Mouse (Mus musculus): ENCODE results near the gene Serinc3. TPM values are rescaled to one million over a fixed set of nuclear protein-coding genes. Genes with fewer than 3 reads are reported as not detected.
"Not testable (repeated sequence)": the region's sequence is repeated elsewhere in the genome, so short reads cannot be mapped to it uniquely, and the experiment has no call there.

The Serinc3 gene
- polyA plus RNA-seq, 1 experiment, result 344 TPM

DNA sequence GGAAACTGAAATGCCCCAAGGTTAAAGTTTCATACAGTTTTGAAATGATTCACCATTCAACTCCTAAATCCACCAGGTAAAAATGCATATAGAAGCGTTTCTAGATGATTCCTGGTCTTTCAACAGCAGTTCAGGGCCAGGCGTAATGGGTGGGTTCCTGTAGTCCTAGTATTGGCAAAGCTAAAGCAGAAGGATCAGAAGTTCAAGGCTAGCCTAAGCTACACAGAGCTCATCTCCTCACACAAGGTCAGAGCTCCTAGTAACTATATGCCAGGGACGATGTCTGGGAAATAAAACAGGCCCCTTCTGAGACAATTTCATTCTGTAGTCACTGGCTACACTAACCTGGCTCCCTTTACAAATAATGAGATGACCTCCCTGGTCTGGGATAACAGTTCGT lies 13.7 kb downstream of the Serinc3 start:
- DNase-seq (ENCODE audit: low spot score), result no peak

DNA sequence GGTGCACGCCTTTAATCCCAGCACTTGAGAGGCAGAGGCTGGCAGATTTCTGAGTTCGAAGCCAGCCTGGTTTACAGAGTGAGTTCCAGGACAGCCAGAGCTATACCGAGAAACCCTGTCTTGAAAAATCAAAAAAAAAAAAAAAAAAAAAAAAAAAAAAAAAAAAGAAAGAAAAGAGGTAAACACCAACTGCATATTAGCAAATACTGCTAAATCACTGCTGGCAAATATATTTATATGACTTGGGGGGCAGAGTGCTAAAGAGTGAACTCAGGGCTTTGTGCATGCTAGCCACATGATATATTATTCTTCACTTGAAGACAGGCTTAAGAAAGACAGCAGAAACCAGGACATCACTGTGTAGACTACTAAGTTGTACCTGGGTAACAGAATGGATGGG lies 23.5 kb downstream of the Serinc3 start:
- not testable (repeated sequence) for DNase-seq (ENCODE audit: low spot score)

DNA sequence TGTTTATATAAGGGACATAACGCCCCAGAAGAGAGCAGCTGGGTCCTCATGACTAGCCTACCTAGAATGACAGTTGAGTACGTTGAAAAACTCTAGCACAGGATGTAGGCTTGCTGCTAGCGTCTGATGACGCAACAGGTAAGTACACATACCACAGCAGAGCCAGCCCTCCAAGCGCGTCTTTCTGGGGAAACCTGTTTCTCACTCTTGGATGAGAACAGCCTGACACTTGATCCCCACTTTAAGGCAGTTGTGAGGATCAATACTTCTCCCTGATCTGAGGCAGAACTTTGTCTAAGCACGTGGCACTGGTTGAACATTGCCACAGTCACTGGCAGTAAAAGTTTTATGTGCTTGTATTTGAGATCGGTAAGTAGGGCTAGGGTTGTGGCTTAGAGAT lies 24.5 kb downstream of the Serinc3 start:
- no peak for DNase-seq (ENCODE audit: low spot score)

DNA sequence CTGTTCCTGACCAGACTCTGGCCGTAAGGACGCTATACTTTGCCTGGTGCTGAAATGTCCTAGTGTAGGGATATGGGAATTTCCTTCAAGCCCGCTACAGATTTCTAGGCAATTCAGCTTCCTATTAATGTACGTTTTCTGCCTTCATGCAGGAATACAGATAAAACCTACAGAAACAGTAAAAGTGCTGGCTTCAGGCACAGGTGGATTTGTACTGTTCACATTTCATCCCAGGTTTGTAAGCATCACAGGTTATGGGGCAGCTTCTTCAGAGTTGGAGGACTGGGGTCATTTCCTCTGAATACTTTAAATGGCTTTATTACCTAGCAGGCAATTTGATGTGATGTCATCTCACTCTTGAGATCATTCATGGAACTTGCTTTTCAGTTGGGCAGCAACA lies 27.1 kb downstream of the Serinc3 start:
- DNase-seq (ENCODE audit: low spot score), result no peak

DNA sequence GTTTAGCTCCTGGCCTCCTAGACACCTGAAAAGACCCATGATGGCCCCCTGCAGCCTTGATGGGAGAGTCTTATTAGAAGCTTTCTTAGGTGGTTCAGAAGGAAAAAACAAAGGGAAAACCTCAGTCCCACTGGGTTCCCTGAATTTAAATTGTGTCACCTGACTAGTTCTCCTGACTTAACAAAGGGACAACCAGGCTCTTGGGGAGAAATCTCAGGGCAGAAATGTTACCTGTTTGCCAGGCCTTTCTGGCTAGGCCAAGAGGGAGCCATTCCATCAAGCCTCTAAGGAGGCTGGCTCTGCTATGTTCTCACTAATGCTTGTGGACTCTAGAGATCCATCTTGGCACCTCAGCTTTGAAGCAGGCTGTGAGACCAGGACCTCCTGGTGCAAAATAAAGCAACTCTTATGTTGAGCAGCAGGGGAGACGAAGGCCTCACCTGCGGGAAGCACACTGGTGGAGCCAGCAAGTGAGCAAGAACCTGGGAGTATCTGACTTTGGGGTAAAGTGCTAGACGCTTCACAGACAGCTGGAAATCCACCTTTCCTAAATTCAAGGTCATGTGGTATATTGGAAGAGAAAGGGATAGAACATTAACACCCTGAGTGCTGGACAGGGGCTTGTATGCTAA lies 27.6 kb downstream of the Serinc3 start:
- no peak for DNase-seq (ENCODE audit: low spot score)

DNA sequence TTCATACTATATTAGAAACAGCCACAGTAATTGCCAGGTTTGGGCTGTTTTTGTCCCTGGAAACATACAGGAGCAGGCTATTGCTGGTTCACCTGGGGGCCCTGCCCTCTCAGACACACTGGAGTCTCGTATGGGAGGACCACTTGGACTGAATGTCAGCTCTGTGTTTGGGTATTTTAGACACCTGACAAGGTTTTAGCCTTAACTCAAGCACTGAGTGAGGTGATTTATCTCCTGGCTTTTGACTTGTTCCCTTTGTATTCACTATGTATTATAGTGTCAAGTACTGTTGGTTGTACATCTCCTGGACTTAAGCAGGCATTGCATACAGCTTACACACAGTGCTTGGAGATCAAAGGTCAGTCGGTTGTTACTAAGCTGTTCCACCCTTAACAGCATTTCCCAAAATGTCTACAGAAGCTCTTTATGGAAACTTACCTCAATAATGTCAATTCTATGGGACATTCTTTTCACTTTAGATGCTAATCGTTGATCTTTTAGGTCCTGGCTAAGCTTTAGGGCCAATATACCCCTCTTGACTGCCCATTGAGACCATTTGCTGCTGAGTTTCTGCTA lies 28.2 kb downstream of the Serinc3 start:
- DNase-seq (ENCODE audit: low spot score), result no peak

DNA sequence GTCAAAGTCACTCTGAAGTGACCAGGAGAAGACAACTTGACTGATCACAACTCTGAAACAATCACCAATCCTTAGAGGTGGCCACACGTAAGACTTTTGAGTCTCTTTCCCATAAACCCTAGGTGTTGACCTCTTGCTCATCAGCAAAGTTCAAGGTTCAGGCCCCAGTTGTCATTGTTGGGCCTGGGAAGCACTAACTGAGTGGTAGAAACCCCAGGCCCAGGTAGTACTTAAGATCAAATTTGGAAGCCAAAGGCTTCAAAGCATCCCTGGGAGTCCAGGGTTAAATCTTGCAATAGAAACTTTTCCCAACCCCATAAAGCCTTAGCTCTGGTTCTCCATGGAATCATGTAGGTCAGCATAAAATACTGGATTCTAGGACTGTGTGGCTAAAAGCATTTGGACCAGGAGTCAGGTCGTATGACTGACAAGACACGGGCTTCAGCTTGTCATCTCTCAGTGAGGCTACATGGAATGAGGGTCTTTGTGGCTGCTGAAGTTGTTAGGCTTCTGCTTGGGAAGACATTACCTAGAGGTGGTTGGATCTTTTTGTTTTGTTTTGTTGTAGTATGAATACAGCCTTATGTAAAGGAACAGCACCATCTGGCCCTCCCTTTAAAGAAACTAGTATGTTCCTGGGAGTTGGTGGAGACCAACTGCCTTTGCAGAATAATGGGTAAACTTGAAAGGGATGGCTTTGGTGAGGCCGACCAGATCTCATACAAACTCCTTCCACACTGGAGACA lies 28.9 kb downstream of the Serinc3 start:
- DNase-seq (ENCODE audit: low spot score), result no peak

DNA sequence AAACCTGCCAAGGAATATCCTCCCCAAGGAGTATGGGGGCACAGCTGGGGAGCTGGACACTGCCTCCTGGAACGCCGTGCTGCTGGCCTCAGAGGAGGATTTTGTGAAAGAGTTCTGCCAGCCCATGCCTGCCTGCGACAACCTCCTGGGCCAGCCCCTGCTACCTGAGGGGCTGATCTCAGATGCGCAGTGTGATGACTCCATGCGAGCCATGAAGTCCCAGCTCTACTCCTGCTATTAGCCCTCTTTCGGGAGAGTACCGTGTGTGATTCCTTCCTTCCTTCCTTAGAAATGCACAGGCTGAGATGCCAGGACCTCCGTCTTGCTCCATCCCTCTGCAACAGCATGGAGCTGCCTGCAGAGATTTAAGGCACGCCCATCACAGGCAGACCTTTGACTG lies 29.5 kb downstream of the Serinc3 start:
- DNase-seq (ENCODE audit: low spot score), result no peak

DNA sequence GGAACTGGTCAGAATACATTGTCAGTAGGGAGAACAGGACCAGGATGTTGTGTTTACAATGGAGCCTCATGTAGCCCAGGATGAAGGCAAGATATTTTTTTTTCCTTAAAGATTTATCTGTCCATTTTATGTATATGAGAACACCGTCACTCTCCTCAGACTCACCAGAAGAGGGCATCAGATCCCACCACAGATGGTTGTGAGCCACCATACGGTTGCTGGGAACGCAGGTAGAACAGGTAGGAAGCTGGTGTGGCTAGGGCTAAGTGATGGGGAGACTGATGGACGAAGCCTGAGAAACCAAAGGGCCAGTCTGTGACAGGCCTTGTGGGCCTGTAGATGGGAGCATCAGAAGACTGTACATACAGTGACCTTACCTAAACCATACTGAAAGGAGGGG lies 30.9 kb downstream of the Serinc3 start:
- no peak for DNase-seq (ENCODE audit: low spot score)

DNA sequence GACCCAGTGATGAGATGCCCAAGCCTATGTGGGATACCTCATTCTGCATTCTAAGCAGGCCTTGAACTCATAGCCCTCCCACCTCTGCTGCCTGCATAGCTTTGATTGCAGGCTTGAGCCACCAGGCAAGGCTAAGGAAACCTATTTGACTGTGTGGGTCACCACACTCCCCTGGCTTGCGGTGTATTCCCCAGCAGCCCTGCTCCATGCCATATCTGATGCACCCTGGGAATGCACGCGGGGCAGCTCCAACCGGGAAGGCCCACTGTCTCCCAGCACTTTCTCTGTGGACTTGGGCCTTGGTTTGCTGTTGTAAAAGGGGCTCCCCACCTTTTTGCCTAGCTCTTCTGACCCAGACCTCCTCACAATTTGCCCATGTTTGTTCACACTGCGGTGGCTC lies 31.7 kb downstream of the Serinc3 start:
- no peak for DNase-seq (ENCODE audit: low spot score)

DNA sequence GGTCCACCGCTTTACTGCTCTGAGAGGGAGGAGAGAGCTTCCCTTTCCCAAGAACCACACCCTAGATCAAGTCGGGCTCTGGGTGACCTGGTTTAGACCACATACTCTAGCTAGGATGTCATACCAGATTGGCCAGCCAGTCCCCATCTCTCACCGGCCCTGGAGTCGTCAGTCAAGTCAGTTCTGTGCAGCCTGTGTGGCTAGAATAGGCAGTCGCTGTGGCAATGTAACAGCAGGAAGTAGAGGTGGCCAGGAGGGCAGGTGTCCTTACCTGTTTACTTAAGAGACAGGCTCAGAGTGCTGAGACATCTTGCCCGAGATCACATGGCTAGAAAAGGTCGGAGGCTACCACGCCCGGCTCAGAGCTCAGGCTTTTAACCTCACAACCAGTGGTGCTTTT lies 33.8 kb downstream of the Serinc3 start:
- no peak for DNase-seq (ENCODE audit: low spot score)

DNA sequence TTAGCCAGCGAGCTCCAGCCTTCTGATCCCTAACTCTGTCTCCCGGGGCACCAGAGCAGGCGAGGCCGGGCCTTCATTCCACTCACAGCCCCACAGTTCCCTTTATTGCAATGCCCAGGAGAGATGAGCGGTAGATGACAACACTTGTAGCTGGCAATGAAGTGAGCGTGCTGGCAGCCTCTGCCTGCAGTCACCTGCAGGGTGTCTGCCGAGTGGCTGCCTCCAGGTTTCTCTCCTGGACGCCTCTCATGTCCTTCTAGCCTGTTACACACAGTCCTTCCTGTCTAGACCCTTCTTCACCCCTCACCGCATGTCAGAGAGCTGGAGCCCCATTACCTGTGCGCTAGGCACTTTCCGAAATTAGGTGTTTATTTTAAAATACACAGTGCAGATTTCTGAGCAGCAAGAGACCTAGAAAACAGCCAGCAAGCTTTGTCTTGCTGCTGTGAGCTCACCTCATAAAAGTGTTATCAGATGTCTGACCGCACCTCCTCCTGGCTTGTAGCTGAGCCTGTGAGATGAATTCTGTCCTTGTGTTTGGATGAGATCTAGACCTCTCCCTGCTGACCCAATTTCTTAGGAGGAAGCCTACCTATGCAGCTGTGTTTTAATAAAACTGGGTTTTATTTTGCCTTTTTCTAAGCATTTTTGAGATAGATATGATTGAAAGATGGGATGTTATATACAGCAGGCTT lies 35.5 kb downstream of the Serinc3 start:
- no peak for DNase-seq (ENCODE audit: low spot score)

DNA sequence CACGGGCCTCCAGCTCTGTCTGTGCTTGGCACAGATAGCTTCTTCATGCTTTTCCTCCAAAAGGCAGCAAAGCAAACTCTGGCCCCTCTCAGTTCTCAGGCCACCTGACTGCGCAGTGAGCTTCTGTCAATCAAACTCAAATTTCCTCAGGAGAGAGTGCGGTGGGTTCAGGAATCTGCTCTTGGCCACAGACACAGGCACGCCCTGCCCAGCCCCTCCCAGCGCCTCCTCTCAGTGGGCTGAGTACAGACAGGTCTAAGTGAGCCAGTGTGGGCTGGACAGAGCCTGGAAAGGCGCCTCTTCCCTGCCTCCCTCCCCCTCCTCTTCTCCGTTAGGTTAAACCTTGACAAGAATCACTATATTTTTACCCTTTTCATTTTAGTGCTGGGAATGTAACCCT lies 36.9 kb downstream of the Serinc3 start:
- DNase-seq (ENCODE audit: low spot score), result no peak

DNA sequence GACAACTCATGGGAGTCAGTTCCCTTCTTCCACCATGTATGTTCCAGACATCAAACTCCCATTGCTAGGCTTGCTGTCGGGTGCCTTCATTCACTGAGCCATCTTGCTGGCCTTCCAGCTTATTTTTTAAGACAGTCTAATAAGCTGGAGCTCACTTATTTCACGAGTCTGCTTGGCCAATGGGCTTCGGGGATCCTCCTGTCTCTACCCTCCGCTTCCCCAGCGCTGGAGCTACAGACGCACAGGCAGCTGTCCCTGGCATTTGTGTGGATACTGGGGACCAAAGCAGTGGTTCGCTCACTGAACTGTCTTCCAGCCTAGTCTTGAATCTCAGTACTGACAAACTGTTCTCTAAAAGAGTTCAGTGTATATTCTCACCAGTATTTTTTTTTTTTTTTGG lies 38.8 kb downstream of the Serinc3 start:
- DNase-seq (ENCODE audit: low spot score), result no peak

DNA sequence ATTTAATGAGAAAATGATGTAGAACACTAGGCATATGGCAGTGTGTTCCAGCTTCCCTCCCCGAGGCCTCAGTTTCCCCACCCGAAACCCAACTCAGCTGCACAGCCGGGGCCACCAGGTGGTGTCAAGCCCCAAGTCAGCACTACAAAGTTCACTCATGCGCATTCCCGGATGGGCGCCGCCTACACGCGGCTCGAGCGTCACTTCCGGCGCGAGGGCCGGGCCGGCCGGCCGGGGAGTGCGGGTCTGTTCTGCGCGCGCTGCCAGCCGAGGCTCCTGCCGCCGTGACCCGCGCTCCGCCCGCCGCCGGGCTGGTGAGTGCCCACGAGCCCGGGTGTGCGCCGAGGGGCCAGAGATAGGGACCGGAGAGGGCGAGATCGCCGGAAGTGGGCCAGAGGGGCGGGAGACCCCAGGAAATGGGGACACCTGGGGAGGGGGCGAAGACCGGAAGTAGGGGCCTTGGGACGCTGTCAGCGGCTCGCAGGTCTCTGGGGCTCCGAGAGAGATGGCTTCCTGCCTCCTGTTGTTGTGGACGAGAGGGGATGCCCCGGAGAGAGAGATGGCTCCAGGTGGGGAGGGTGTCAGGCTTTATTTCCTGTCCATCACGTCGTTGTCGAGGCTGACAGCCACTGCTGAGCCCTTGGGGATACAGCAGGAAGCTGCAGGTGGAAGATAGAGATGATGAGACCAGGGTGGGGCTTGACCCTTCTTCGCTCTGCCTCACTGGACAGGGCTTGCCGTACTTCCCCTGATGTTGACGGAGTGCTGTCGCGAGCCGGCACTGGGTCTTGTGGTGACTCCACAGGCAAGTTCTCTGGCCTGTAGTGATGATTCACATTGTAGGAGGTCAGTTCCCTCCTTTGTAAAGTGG lies 42.6 kb downstream of the Serinc3 start, which contains the start of gene Ttpal:
TSS of gene Ttpal (plus strand) at position 214 of the 871 bp plus-strand sequence.
- peak; percentile 77 for DNase-seq (ENCODE audit: low spot score)

DNA sequence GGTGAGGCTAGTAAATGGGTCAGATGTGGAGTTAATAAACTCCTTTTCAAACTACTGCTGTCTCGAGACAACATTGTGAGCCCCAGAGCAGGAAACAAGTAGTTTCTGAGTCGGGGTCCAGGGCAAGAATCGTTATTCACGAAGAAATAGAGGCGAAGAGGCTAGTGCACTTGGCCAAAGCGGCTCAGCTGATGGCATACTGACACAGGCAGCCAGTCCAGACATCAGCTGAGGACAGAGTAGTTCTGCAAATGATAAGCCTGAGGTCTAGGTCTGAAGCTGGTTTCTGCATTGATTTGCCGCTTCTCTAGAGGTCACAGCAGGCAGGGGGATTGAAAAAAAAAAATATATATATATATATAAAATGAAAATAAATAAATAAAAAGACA lies 43.2 kb downstream of the Serinc3 start:
- DNase-seq (ENCODE audit: low spot score), result no peak

DNA sequence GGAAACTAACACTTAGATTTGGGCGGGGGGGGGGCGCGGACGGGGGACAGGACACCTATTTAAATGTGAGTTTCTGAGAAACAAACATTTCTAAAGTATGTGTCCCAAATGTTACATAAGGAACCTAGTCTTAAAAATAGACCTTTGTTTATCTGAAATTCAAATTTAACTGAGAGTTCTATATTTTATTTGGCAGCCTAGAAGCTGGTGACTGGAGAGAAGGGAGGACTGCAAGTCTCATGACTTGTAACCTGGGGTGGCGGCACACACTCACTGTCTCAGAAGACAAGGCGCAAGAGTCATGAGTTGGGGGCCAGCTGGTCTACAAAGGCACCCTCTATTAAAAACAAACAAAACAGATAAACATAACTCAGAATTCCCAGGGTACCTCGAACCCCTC lies 43.9 kb downstream of the Serinc3 start:
- no peak for DNase-seq (ENCODE audit: low spot score)

DNA sequence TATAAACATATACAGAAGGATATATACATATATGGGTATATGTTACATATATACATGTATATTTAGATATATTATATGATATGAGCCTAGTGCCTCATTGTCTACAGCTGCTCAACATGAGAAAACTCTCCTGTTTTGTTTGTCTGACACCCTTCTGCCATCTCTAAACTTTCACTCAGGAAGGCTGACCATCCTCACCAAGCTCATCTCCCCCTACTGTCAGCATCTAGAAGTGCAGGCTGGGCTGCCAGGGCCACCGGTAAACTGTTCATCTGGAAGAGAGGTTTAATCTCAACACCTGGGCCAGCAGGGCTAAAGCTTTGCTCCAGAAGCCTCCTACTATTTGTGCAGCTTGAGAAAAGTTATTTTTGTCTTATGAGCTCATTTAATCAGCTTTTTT lies 45.7 kb downstream of the Serinc3 start:
- no peak for DNase-seq (ENCODE audit: low spot score)

DNA sequence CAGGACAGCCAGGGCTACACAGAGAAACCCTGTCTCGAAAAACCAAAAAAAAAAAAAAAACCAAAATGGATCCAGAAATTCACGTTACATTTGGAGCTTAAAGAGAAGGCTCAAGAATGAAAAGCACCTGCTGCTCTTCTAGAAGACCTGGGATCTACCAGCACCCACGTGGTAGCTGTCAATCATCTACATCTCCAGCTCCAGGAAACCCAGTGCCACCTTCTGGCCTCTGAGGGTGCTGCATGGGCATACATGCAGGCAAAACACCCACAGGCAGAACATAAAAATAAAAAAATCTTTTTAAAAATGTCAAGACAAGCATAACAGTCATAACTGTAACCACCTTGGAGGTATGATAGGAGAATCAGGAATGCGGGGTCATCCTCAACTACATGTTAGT lies 47.3 kb downstream of the Serinc3 start:
- no peak for DNase-seq (ENCODE audit: low spot score)

DNA sequence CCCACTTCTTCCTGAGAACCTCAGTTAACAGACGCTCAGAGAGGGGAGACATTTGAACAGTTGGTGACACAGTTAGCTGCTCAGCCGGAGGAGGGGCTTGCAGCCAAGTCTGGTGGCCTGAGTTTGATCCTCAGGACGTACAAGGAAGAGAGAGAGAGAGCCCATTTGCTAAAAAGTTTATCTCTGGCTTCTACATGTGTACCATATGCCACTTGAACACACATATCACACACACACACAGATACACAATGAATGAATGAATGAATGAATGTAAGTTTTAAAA lies 48.1 kb downstream of the Serinc3 start:
- no peak for DNase-seq (ENCODE audit: low spot score)

DNA sequence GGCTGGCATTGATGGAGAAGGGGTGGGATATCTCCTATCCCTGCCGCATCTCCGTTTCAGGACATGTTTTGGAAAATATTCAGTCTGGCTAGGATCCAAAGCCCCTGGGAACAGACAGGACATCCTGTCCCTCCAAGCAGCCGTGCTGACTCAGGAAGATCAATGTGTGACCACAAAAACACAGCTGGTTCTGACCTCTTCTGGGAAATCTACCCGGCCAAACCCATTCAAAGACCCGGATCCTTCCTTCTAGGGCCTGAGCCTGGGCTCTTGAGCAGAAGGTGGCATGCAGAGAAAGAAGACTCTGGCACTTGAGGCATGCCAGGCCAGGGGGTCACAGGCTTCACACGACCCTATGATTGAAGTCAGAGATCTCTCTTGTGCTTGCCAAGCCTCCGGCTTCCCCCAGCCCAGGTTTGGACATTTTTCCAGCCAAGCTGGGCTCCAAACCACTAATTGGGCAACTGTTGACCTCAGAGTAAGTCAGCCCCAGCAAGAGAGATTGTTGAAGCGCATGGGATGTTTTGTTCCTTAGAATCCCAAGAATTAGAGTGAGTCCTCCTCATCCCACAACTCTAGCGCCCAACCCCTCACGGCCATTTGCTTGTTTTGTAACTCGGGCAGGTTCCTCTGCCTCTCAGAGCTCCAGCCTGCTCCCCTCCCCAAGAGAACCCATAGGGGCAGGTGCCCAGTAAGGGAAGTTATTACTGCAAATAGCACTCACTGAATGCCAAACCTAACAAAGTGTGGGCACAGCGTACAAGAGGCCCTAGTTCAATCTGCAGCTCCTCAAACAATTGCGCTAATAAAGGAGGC lies 48.7 kb downstream of the Serinc3 start:
- DNase-seq (ENCODE audit: low spot score), result no peak
